Mouse (Mus musculus): ENCODE data around the gene Flrt2. TPM values are rescaled to one million over a fixed set of nuclear protein-coding genes. Genes with fewer than 3 reads are reported as not detected.

The Flrt2 gene
- polyA plus RNA-seq, 1 experiment = 7.6 TPM

DNA sequence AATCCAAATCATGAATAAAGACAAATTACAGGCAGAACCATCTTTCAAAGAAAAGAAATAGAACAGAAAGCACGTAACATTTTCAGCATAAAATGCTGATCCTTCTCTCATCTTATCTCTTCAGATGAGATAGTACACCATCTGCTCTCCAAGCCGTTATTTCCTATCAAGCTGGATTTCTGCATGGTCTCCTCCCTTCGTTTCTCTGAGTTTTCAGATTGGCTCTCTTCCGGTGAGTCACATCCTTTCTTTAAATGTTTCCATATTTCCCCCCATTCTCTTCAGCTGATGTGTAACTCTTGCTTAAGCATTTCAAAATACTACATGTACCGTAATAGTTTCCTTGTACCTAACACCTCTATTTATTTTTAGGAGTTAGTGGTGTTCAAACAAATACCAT lies 16.3 kb upstream of the Flrt2 start:
- H3K4me3 ChIP-seq (ENCODE audit: insufficient read depth, poor library complexity, severe bottlenecking) = no peak overlapping the region
- H3ac ChIP-seq (ENCODE audit: control insufficient read depth, insufficient read length, low read depth) = no peak overlapping the region
- H3K79me3 ChIP-seq (ENCODE audit: low read depth) = no peaks in the 10 kb centered on the region
- no peaks in the 10 kb centered on the region for H3K27me3 ChIP-seq (ENCODE audit: control insufficient read depth, insufficient read depth, insufficient read length)
- TF ChIP-seq MAX (IDR thresholded peaks at IDR 0.05) (no peak), FOSL1 (IDR thresholded peaks at IDR 0.05; ENCODE audit: insufficient read depth, low read length, poor library complexity, severe bottlenecking) (no peak), MYOG (IDR thresholded peaks at IDR 0.05; ENCODE audit: control insufficient read depth, extremely low read depth, insufficient read length) (no peak), CEBPB (IDR thresholded peaks at IDR 0.05; ENCODE audit: low read depth) (no peak)
- H3K36me3 ChIP-seq (ENCODE audit: control insufficient read depth, insufficient read depth) = no peaks in the 10 kb centered on the region
- no peaks in the 10 kb centered on the region for H3K79me2 ChIP-seq (ENCODE audit: control insufficient read depth, insufficient read depth)

DNA sequence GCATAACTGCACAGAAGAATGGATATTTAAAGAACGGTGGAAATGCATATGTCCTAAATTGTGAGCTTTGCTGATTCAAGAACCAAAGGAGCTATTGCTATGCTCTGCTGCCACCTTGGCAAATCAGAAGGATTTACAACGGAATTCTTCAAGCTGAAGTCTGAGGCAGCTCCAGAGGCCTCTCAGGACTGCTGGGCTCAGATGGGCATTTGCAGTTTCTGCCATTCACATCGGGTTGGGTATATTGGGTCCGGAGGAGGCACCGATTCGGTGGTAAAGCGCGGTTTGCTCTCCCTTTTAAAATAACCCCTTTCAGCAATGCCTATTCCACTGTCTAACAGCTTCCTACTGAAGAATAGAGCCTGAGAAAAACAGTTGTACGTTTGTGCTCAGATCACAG lies 1.2 kb upstream of the Flrt2 start:
- Histone ChIP-seq H3K36me3 (ENCODE audit: control insufficient read depth, insufficient read depth) (no peaks in the 10 kb centered on the region), H3K79me2 (ENCODE audit: control insufficient read depth, insufficient read depth) (peaks cover 7% of the 10 kb centered on the region), H3K4me3 (ENCODE audit: insufficient read depth, poor library complexity, severe bottlenecking) (no peak overlapping the region), H3K79me3 (ENCODE audit: low read depth) (peaks cover 2% of the 10 kb centered on the region), H3ac (ENCODE audit: control insufficient read depth, insufficient read length, low read depth) (no peak overlapping the region), H3K27me3 (ENCODE audit: control insufficient read depth, insufficient read depth, insufficient read length) (no peaks in the 10 kb centered on the region)
- peak; percentile 32 for TF ChIP-seq CTCF (IDR thresholded peaks at IDR 0.05; ENCODE audit: control insufficient read depth, insufficient read depth, insufficient read length)
- TF ChIP-seq MAX (IDR thresholded peaks at IDR 0.05) = no peak

DNA sequence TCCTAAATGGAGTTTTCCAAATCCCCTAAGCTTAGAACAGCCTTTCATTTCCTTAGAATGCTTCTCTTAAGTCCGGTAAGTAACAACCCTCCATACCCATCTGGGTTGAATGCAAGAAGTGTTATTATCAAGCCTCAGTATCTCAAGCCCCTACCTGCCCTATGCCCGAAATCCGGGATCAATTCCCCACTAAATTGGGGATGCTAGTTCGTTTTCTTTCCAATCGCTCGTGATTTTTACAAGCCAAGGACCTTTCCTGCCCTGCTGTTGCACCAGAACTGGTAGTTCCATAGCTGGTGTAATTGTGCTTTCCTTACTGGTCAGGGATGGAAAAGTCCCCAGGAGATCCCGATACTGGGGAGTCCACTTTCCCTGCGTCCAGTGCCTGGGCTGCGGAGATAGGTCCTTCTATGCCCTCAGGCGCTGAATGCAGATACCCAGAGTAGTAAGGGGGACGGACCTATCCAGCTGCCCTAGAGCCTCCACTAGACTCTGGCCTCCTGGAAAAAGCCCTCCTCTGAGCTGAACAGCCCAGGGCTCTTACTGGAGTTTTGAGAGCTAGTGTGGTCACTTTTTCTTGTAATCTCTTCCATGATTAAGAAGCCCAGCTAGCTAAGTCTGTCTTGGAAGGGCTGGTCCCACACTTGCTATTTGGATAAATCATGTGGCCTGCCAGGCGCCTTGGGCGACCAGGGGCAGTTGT lies 1.1 kb downstream of the Flrt2 start:
- TF ChIP-seq USF1 (IDR thresholded peaks at IDR 0.05; ENCODE audit: low read depth) (no peak), CEBPB (IDR thresholded peaks at IDR 0.05; ENCODE audit: low read depth) (no peak), MYOD1 (IDR thresholded peaks at IDR 0.05; ENCODE audit: control insufficient read depth, insufficient read length, low read depth) (no peak), CTCF (IDR thresholded peaks at IDR 0.05; ENCODE audit: control insufficient read depth, insufficient read depth, insufficient read length) (no peak), MAX (IDR thresholded peaks at IDR 0.05) (no peak), FOSL1 (IDR thresholded peaks at IDR 0.05; ENCODE audit: insufficient read depth, low read length, poor library complexity, severe bottlenecking) (no peak)
- peak overlapping the region; percentile 42 for H3ac ChIP-seq (ENCODE audit: control insufficient read depth, insufficient read length, low read depth)
- no peaks in the 10 kb centered on the region for H3K36me3 ChIP-seq (ENCODE audit: control insufficient read depth, insufficient read depth)
- peaks cover 24% of the 10 kb centered on the region for H3K79me3 ChIP-seq (ENCODE audit: low read depth)
- H3K4me3 ChIP-seq (ENCODE audit: insufficient read depth, poor library complexity, severe bottlenecking) = peak overlapping the region; percentile 14
- H3K79me2 ChIP-seq (ENCODE audit: control insufficient read depth, insufficient read depth) = peaks cover 30% of the 10 kb centered on the region
- no peaks in the 10 kb centered on the region for H3K27me3 ChIP-seq (ENCODE audit: control insufficient read depth, insufficient read depth, insufficient read length)

DNA sequence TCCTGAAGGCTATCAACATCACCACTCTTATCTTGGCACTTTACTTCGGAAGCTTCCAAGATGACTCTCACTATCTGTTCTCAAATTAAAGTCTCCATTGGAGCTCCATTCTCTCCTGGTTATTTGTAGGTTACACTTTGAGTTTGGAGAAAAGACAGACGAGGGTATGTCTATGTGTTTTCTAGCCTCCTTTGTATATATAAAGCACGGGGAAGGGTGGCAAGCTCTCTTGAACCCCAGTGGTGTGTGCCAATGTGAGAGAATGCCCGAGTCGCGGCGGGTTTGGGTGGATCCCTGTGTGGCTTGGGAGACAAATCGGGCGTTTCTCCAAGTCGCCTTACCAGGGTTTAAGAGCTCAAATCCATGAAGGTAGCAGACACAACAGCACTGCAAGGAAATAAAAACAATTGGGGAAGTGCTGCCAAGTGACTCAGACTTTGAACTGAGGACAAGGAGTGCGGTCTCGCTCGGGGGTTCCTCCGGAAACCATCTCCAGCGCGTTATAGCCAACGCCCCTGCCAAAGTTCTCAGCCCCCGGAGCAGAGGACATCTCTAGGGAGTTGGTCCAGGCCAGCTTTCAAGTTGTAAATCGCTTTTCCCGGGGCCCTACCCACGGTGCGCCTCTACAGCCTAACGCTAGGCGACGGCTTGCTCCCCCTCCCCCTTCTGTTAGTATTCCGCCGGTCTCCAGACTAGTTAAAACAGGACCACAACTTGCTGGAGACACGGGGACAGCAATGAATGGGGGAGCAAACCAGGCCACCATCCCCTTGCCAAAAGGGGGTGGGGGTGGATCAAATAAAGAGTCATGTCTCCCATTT lies 1.8 kb downstream of the Flrt2 start:
- H3K36me3 ChIP-seq (ENCODE audit: control insufficient read depth, insufficient read depth) = no peaks in the 10 kb centered on the region
- H3ac ChIP-seq (ENCODE audit: control insufficient read depth, insufficient read length, low read depth) = peak overlapping the region; percentile 45
- H3K79me3 ChIP-seq (ENCODE audit: low read depth) = peaks cover 29% of the 10 kb centered on the region
- H3K79me2 ChIP-seq (ENCODE audit: control insufficient read depth, insufficient read depth) = peaks cover 37% of the 10 kb centered on the region
- no peaks in the 10 kb centered on the region for H3K27me3 ChIP-seq (ENCODE audit: control insufficient read depth, insufficient read depth, insufficient read length)
- peak overlapping the region; percentile 21 for H3K4me3 ChIP-seq (ENCODE audit: insufficient read depth, poor library complexity, severe bottlenecking)
- TF ChIP-seq MYOD1 (IDR thresholded peaks at IDR 0.05; ENCODE audit: control insufficient read depth, insufficient read length, low read depth) (peak; percentile 2), MAX (IDR thresholded peaks at IDR 0.05) (no peak)

DNA sequence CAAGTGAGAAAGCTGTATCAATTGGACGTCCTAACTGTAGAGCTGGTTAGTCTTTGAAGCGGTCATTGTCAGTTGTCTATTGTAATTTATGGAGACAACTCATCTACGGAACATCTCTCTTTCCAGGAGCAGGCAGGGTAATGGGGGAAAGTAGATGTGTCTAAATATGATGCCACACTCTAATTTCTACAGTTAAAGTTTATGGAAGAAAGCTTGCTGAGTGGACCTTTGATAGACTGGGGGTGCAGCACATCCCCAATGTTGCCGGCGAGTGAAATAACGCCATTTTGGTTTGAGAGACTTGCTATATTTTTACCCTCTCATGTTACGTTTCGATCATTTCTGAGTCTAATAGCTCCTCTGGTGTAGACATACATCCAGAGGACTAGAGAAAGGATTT lies 2.5 kb downstream of the Flrt2 start:
- peaks cover 35% of the 10 kb centered on the region for H3K79me3 ChIP-seq (ENCODE audit: low read depth)
- no peaks in the 10 kb centered on the region for H3K36me3 ChIP-seq (ENCODE audit: control insufficient read depth, insufficient read depth)
- TF ChIP-seq USF1 (IDR thresholded peaks at IDR 0.05; ENCODE audit: low read depth) (no peak), FOSL1 (IDR thresholded peaks at IDR 0.05; ENCODE audit: insufficient read depth, low read length, poor library complexity, severe bottlenecking) (no peak), CTCF (IDR thresholded peaks at IDR 0.05; ENCODE audit: control insufficient read depth, insufficient read depth, insufficient read length) (no peak), MAX (IDR thresholded peaks at IDR 0.05) (no peak), MYOG (IDR thresholded peaks at IDR 0.05; ENCODE audit: control insufficient read depth, extremely low read depth, insufficient read length) (no peak), CEBPB (IDR thresholded peaks at IDR 0.05; ENCODE audit: low read depth) (no peak), MYOD1 (IDR thresholded peaks at IDR 0.05; ENCODE audit: control insufficient read depth, insufficient read length, low read depth) (no peak)

More for the DNA sequence above, 2.5 kb downstream of the Flrt2 start:
- peak overlapping the region; percentile 46 for H3ac ChIP-seq (ENCODE audit: control insufficient read depth, insufficient read length, low read depth)
- peak overlapping the region; percentile 79 for H3K4me3 ChIP-seq (ENCODE audit: insufficient read depth, poor library complexity, severe bottlenecking)
- H3K79me2 ChIP-seq (ENCODE audit: control insufficient read depth, insufficient read depth) = peaks cover 44% of the 10 kb centered on the region
- H3K27me3 ChIP-seq (ENCODE audit: control insufficient read depth, insufficient read depth, insufficient read length) = no peaks in the 10 kb centered on the region
